Mouse (Mus musculus) liver, adult (tissue): Measurements from ENCODE around the gene Hes6.

Experiments
- GATA4 ChIP-seq: IDR thresholded peaks from 2 replicates; pipeline ENCODE4 v1.6.1; 2014; ENCODE audit warnings: mild to moderate bottlenecking, low read length; ENCODE audit not compliant: insufficient replicate concordance

The Hes6 gene

DNA sequence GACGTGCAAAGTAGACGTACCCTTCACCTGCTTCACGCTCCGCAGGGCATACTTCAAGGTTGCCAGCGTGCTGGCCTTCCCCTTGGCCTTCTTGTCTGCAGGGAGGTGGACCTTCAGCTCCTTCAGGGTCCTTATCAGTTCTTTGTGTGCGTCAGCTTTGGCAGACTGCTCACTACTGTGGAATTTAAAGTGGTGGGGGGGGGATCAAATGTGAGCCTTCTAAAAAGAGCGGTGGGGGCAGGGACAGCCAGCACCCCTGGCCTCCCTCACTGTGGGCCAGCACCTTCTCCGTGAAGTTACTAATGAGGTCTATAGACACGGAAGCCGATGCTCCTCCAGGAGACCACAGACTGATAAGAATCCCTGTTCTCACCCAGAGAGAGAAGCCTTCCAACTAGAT is 34.9 kb upstream of the Hes6 start:
- no peak for TF ChIP-seq GATA4

DNA sequence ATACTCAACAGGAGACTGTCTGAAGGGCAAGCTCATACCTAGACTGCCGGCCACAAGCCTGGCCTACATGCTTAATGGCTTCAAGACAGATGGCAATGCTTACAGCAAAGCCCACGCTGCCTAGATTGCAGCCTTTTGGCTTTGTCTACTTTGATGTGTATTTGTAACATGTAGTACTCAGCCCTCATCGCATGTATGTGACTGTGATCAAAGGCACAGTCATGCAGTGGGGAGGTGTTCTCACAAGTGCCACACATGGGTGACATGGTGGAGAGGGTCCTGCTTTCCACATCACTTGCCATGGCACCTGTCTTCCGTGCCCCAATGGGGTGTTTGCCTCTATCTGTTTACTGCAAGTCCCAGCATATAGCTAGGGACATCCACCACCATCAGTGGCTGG is 32.7 kb upstream of the Hes6 start:
- TF ChIP-seq GATA4 = no peak

DNA sequence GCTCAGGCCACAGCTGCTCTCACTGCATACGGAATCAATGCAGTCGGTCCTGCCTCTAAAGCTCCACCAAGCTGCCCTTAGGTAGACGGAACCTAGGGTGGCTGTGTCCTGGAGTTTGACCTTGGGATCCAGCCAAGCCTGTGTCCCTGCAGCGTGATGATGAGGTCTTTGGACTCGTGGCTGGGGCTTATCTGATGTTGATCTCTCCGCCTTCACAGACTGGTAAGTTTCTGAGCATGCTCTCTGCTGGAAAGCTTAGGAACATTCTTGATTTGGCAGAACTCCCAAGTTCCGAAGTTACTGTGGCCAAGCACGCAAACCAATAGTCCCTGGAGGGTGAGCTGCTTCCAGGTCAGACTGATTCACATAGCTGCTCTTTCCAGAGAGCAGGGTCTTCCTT is 32.2 kb upstream of the Hes6 start:
- peak; percentile 100 for TF ChIP-seq GATA4

DNA sequence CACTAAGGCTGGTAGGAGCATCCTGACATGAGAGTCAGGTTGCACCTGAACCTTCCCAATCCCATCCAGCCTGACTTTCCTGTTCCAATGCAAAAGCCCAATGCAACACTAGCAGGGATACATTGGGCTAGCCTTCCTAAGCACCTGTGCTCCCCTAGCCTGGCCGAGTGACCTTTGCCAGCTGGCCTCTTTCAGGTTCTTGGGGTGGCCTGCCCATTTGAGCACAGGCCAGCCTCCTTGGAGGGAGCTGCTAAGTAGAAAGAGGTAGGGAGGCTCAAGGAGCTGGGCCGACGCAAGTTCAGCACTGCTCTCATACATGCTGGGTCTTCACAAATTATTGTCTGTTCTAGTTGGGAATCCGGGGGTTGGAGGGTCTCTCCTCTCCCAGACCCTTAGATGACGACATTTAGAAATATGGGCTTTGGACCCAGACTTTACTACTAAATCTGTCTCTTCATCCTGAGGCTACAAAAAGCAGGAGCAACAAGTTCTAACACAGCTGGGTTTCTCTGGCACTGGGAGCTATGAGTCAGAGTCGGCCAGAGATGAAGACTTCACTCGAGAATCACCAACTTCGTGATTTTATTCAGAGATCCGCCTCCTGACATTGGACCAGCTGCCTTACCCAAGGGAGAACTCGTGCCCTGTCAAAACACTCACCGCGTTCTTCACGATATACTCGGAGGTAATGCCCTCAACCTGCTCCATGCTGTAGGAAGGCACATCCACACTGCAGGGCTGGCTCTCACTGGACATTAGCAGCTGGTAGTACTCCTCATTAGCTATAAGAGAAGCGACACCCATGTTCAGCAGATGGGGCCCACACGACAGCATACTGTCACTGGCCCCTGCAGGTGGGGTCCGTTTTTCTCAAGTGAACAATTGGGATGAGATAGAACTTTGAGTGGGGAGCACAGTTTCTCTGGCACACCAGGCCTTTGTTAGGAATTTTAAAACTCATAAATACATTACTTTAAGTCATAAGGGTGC is 31.3 kb upstream of the Hes6 start:
- no peak for TF ChIP-seq GATA4

DNA sequence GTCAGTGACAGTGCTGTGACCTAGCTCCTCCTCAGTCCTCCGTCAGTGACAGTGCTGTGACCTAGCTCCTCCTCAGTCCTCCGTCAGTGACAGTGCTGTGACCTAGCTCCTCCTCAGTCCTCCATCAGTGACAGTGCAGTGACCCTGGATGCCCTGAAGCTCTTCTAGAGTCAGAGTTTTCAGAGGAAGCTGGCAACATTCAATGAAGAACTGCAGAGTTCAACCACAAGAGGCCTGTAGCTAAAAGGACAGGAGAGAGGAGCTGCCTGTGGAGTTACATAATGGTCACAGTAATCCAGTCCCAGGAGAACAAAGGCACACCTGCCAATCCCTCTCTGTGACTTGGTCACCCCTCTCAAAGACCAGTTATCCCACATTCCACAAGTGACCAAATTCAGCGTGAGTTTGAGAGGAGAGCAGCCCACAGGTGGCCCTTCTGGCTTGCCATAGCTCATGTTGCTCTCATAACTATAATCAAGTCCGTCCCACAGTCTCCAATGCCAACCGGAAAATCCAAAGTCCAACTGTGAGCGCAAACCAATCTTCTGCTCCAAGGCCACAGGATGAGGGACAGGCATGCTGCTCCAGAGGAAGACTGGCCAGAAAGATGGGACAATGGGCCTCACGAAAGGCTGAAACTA is 28.6 kb upstream of the Hes6 start:
- no peak for TF ChIP-seq GATA4

DNA sequence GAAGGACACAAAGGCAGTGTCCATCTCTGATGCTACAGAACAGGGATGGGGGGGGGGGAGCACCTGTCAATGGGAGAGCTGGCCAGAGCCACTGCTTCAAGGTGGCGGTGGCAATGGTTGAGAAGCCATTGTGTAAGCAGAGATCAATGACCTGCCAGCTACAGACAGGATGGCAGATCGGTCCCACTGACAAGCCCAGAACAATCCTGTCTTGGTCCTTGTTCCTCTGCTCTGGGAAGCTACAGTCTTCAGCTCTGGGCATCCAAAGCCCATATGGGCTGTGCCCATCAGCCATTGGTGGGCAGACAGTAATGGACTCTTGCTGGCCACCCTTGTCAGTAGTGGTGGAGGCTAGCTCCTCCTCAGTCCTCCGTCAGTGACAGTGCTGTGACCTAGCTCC is 28.0 kb upstream of the Hes6 start:
- no peak for TF ChIP-seq GATA4

DNA sequence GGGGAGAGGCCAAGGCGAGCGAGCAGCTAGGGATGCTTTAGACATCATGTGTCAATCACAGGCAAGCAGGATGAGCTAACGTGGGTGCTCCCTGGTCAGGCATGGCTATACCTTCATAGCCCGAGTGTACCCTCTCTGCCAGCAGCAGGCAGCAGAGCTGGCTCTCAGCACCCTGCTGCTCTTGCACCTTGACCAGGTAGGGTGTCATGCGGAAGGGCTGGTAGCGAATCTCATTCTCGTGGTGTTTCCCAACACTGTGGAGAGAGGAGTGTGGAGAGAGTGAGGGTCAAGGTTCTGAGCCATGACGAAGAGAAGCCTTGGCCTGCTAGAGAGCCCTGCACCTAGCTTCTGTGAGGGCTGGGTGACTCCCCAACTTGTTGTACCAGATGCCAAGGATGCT is 25.9 kb upstream of the Hes6 start:
- TF ChIP-seq GATA4 = no peak

DNA sequence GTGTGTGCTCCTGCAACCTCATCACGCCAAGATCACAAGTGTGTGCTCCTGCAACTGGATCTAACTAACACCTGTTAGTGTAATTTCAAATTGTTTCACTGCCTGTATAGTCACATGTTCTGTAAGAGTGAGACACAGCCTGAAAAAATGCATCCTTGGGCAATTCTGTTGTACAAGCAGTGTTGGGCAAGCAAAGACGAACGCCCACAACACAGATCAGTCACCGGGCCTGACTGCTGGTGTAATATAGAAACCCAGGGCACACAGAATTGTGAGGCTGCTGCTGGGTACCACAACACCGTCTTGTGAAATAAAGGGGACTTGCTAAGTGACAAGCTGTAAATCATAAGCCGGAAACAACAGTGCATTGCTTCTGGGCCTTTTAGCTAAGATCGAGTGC is 23.7 kb upstream of the Hes6 start:
- TF ChIP-seq GATA4 = no peak

DNA sequence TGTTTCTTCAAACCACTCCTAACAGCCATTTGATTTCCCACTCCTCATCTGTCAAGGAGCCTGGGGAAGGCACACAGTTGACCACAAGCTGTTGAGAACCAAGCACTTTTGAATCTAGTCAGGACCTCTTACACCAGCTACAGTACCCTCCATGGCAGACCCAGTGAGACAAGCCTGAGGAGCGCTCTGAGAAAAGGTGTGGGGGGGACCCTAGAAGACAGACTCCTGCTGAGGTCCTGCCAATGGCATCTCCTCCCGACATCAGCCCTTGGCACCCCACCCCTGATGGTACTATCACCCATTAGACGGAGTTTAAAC is 23.2 kb upstream of the Hes6 start:
- TF ChIP-seq GATA4 = no peak

DNA sequence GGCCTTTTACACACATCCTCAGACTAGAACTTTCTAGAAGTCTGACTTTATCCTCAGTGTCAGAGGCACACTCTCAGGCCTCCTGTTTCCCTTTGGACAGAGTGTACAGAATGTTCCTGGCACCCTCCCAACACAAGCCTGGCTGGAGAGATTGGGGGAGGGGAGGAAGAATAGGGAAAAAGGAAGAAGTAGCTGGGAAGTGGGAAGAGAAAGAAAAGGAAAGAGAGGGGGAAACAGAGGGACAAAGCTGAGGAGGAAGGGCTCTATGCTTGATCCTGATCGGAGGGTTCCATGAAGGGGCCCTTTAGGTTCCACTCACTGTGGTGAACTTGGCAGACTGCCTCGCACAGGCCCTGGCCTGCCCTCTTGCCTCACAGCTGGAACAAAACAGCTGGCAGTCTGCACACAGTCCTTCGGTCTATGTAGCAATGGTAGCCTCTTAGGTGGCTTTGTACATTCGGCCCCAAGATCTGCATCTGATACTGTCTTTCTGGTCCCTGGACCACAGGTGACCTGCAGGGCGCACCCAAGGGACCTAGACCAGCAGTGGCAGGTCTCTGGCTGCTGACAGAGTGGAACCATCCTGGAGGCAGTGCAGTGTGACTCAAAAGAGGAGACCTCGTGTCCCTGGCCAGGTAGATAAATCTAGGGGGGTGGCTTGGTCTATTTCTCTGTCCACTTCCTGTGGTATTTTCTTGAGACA is 22.7 kb upstream of the Hes6 start:
- TF ChIP-seq GATA4 = peak; percentile 62; the same call in 1 of the 2 replicates

DNA sequence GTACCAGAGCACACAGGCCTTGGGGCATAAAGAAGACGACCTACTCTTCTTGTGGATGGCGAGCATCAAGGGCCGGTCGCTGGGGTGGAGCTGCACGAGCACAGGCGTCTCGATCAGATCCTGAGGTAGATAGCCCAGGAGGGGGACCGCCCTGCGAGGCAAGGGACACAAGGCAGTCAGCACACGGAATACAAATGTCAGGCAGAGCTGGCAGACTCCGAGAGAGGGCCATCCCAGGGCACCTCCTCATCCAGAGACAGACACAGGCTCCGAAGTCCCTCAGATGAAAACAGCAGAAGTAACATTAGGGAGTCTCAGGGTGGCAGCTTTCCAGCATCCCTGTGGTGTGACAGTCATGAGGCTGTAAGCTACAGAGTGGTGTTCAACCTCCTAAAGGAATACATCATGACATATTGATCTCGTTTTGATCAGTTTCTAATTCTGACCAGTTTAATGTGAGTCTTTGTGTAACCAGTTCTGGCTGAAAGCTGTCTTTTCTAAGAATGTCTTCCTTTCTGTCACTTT is 21.8 kb upstream of the Hes6 start:
- no peak for TF ChIP-seq GATA4

DNA sequence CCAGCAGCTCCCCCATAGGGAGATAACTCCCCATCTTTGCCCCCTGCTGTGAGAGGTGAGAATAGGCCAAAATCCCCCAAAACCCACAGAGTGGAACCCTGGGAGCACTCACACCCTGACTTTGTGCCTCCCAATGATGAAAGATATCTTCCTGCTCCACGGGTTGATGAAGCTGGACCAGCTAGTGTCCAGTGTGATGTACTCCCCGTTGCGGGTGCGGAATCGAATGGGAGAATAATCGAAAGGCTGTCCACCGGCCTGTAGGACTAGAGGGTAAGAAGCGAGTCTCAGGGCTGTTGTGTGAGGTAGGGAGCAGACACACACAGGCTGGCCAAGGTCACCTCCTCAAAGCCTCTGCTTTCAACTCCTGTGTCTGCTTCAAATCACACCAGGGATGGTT is 21.1 kb upstream of the Hes6 start:
- no peak for TF ChIP-seq GATA4

DNA sequence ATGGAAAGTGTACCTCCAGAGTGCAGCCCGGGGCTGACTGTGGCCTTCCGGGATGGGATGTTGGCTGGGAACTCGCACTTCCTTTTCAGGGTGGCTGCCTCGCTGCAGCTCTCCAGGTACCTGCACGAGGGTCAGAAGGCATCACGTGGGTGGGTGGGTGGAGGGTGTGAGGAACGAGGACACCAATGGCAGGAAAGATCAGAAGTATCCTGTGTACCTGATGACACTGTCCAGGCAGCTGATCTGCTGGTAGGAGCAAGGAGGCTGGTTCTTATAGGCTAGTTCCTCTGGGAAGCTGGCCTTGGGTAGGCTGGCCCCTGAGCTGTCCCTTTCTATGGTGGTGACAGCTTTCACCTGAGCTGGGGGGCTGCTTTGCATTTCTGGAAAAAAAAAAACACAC is 16.9 kb upstream of the Hes6 start:
- TF ChIP-seq GATA4 = no peak

DNA sequence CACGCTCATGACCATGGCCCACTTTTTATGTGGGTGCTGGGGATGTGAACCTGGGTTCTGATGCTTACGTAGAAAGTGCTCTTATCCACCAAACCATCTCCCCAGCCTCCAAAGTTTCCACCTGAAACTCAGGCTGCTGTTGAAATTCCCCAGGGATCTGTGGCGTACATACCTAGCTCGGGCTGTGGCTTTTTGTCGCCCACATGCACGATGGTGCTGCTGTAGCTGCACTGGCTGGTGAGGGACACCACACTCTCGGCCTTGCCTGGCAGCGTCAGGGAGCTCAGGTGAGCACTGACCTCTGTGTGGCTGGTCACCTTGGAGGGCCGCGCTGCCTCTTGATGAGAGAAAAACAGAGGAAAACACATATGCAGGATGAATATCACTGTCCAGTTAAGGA is 15.4 kb upstream of the Hes6 start:
- TF ChIP-seq GATA4 = no peak

DNA sequence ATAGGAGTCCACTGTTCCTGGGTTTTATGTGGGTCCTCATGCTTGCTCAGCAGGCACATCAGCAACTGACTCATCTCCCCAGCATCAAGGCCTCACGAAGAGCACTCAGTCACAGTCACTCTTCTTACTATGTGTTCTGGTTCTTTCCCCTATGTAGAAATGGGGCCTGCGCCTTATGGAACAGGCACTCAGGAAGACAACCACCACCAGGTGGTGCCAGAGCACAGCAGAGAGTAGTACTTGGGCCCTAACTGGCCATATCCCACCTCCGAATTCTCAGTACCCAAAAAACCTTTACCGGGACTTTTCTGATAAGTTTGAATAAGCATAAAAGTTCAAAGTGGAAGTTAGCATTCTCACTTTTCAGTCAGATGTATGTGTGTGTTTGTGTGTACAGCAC is 14.8 kb upstream of the Hes6 start:
- no peak for TF ChIP-seq GATA4

DNA sequence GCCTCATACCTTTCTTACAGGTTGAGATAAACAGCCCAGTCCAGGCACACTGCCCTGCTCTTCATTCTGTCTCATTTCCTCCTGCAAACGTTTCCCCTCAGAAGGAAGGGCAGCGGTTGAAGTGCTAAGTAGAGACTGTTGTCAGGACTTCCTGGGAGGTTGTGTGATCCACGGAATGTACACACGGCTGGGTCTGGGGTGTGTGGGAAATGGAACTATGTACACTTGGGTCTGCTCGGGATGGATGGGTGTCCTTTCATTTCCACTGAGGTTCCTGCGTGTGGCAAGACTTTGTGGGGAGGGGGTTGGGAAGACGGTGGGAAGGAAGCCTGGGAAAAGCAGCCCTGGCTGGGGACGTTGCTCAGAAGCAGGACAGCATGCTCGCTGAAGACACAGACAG is 12.6 kb upstream of the Hes6 start:
- TF ChIP-seq GATA4 = no peak
